Mouse (Mus musculus) heart, embryonic 14.5 days (tissue): ENCODE results near the gene Angel2. TPM values are rescaled to one million over a fixed set of nuclear protein-coding genes. Genes with fewer than 3 reads are reported as not detected.
A peak's percentile ranks its signal among the peaks of the same experiment; 100 is the strongest.

Experiments
- ATAC-seq: fragments of 200-750 bp; cut with Nextera tagmentation; 2 replicates; pipeline ENCODE4 v1.8.0; 2017; ENCODE audit warnings: low read depth, moderate TSS enrichment; ENCODE audit not compliant: insufficient number of reproducible peaks, insufficient read depth, low FRiP score
- H3K27ac ChIP-seq, 2 experiments: fragments of 200-500 bp in 1 of 2; fragments of 300-500 bp in 1 of 2; sonication (generic) in 1 of 2; replicated peaks in 1 of 2; 2 replicates each; pipeline ENCODE4 v1.5.1; 2012 to 2014; ENCODE audit warnings: low read depth in 2 of 2, low read length in 2 of 2, control low read depth in 1 of 2, mild to moderate bottlenecking in 1 of 2, mixed read lengths in 1 of 2; ENCODE audit not compliant: control insufficient read depth in 1 of 2, insufficient read depth in 1 of 2
- H3K27me3 ChIP-seq: fragments of 300-500 bp; sonication (generic); 2 replicates; pipeline ENCODE4 v1.6.1; 2014; ENCODE audit warnings: mild to moderate bottlenecking, low read length, control low read depth; ENCODE audit not compliant: control insufficient read depth, insufficient read depth
- H3K36me3 ChIP-seq: fragments of 300-500 bp; sonication (generic); 2 replicates; pipeline ENCODE4 v1.6.1; 2014; ENCODE audit warnings: mild to moderate bottlenecking, control low read depth, low read length, mixed read lengths; ENCODE audit not compliant: control insufficient read depth, insufficient read depth
- H3K4me1 ChIP-seq, 2 experiments: fragments of 200-500 bp in 1 of 2; fragments of 300-500 bp in 1 of 2; sonication (generic) in 1 of 2; 2 replicates each; pipeline ENCODE4 v1.6.1; 2012 to 2014; ENCODE audit warnings: low read length in 2 of 2, control low read depth in 1 of 2, mixed read lengths in 1 of 2; ENCODE audit not compliant: control insufficient read depth in 2 of 2, insufficient read depth in 2 of 2
- H3K4me2 ChIP-seq: fragments of 300-500 bp; sonication (generic); 2 replicates; pipeline ENCODE4 v1.6.1; 2014; ENCODE audit warnings: mild to moderate bottlenecking, low read length
- H3K4me3 ChIP-seq, 2 experiments: fragments of 200-500 bp in 1 of 2; fragments of 300-500 bp in 1 of 2; sonication (generic) in 1 of 2; 2 replicates each; pipeline ENCODE4 v1.5.1; 2012 to 2014; ENCODE audit warnings: low read length in 2 of 2, mild to moderate bottlenecking in 2 of 2, control low read depth in 1 of 2, low read depth in 1 of 2, moderate library complexity in 1 of 2; ENCODE audit not compliant: control insufficient read depth in 1 of 2, insufficient read depth in 1 of 2
- H3K9ac ChIP-seq: fragments of 300-500 bp; sonication (generic); 2 replicates; pipeline ENCODE4 v1.6.1; 2014; ENCODE audit warnings: mild to moderate bottlenecking, low read length
- H3K9me3 ChIP-seq: fragments of 300-500 bp; sonication (generic); 2 replicates; pipeline ENCODE4 v1.6.1; 2016; ENCODE audit warnings: low read length, control low read depth; ENCODE audit not compliant: control insufficient read depth
- WGBS: fragments of 180-500 bp; shearing (Covaris S2); extraction: QIAGEN DNeasy Blood & Tissue Kit; methylation state at CpG from one replicate; pipeline ENCODE4 v1.1.7; 2014; 5-methylcytosine and 5-hydroxymethylcytosine counted together
- polyA plus RNA-seq: library from polyadenylated mRNA; unstranded; fragments of >200 nt; fragmentation: Nextera tagmentation; extraction: Ambion mirVana; gene quantifications from 2 replicates; pipeline ENCODE4 v1.2.1, GENCODE M21; 2014

Gene Angel2
- polyA plus RNA-seq, 1 experiment from 2014 or later: 28.6 TPM

DNA sequence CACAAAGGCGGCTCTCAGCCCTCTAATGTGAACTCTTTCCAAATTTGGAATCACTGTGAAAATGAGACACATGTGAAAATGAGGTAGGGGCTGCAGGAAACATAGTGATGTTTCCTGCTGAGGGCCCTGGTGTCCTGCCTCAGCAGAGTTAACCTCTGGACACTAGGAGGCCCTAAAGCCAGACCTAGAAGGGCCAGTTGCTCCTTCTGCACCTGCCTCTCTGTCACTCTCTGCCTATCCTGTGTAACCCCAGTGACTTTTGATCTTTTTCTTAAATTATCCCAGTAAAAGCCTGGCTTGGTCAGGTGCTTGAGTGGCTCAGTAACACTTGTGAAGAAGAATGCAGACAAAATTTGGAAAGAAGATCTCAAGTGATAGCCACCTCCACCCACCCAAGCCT is 49.9 kb downstream of the Angel2 start:
- ATAC-seq: no peak
- Histone ChIP-seq H3K4me2 (no peak overlapping the region), H3K27me3 (no peaks in the 10 kb centered on the region), H3K4me3 (no peak overlapping the region), H3K36me3 (peaks cover 55% of the 10 kb centered on the region), H3K9ac (peak overlapping the region; percentile 36; the same call in 1 of the 2 replicates), H3K4me1 (peaks cover 32 to 55% of the 10 kb centered on the region in 2 experiments), H3K9me3 (no peaks in the 10 kb centered on the region), H3K27ac (peak overlapping the region; percentile 3 to 88; a peak in 2 of 4 replicates)
- WGBS: 44% methylated on average over 1 of the region's 1 CpGs

DNA sequence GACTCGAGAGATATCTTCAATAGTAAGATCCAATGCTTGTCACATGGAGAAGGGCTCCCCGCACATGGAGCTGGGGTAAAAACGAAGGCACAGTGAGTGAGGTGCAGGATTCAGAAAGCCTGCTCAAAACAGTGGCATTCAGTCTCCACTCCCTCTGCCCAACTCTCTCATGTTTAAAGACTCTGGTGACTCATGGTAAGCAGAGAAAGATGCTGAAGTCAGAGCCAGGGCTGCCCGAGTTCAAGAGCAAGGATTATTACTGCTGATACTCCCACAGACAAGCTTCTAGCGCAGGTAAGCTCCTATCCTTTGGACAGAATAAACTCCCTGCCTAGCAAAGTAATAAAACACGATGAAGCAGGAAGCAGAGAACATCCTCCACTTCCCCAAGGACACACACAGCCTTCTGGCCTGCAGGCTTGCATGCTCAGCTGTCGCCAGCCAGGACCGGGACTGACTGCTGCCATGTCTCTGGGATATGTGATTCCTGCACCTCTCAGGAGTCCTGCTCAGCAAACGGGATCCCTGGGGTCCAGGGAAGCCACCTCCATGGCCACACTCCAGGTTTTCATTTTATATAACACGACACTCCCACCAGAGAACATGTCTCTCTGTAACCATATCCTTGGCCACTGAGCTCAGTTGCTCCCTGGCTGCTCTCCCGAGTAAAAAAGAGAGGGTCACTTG is 52.1 kb downstream of the Angel2 start:
- peak overlapping the region; percentile 12 to 61; a peak in 2 of 4 replicates for H3K27ac ChIP-seq
- peaks cover 25 to 55% of the 10 kb centered on the region in 2 experiments for H3K4me1 ChIP-seq
- no peaks in the 10 kb centered on the region for H3K9me3 ChIP-seq
- peak overlapping the region; percentile 96 for H3K4me2 ChIP-seq
- ATAC-seq: no peak
- H3K9ac ChIP-seq: peak overlapping the region; percentile 96
- WGBS: 21% methylated on average over 11 of the region's 11 CpGs
- H3K36me3 ChIP-seq: peaks cover 34% of the 10 kb centered on the region
- peak overlapping the region; percentile 78 for H3K4me3 ChIP-seq
- no peaks in the 10 kb centered on the region for H3K27me3 ChIP-seq

DNA sequence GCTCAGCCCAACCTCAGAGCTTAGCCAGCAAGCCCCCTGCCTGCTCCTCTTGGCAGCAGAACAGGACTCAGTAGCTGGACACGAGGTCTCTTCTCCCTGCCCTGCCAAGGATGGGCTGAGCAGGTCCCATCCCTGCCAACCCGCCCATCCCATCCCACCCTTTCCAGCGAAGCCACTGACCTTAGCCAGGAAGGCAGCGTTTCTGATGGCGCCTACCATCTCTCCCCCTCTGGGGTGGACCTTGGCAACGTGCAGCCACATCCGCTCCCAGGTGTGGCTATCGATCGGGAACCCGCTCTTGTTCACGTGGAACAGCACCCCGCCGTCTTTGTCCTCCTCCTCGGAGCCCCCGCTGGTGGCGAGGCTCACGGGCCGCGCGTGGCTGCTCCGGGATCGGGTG is 53.1 kb downstream of the Angel2 start:
- Histone ChIP-seq H3K4me3 (peak overlapping the region; percentile 78), H3K36me3 (peaks cover 30% of the 10 kb centered on the region), H3K4me1 (peaks cover 19 to 45% of the 10 kb centered on the region in 2 experiments), H3K27ac (peak overlapping the region; percentile 88 to 93), H3K9ac (peak overlapping the region; percentile 96), H3K4me2 (peak overlapping the region; percentile 96), H3K27me3 (no peaks in the 10 kb centered on the region), H3K9me3 (no peaks in the 10 kb centered on the region)
- WGBS: 2% methylated on average over 22 of the region's 22 CpGs
- no peak for ATAC-seq

DNA sequence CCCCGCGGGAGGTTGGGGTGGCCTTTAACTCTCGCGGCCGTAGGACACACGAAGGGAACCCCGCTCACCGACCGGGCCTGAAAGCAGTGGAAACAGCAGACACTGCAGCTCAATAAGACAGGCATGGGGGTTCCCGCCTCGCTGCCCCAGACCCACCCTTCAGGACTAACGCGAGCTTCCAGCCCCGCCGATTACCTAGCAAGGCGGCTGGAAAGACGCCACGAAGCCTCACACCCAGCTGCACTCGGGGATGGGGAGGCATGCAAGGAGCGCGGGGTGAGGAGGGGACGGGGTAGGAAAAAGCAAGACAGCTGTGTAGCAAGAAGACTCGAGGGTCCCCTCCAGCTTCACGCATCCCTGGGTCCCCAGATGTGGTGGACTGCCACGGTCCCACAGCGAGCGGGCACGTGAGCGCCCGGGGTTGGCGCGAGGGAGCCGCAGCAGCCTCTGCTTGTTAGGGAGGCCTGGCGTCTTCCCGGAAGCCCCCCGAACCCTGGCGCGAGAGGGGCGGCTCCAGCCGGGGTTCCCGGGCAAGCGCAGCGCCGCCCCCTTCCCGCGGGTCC is 53.7 kb downstream of the Angel2 start:
- peaks cover 14 to 39% of the 10 kb centered on the region in 2 experiments; a peak in 3 of 4 replicates for H3K4me1 ChIP-seq
- H3K9ac ChIP-seq: peak overlapping the region; percentile 96
- no peaks in the 10 kb centered on the region for H3K9me3 ChIP-seq
- peak overlapping the region; percentile 96 for H3K4me2 ChIP-seq
- H3K4me3 ChIP-seq: peak overlapping the region; percentile 78
- WGBS: 1% methylated on average over 44 of the region's 46 CpGs
- ATAC-seq: peak; percentile 38
- H3K36me3 ChIP-seq: peaks cover 25% of the 10 kb centered on the region
- H3K27ac ChIP-seq: peak overlapping the region; percentile 88 to 93
- H3K27me3 ChIP-seq: no peaks in the 10 kb centered on the region

DNA sequence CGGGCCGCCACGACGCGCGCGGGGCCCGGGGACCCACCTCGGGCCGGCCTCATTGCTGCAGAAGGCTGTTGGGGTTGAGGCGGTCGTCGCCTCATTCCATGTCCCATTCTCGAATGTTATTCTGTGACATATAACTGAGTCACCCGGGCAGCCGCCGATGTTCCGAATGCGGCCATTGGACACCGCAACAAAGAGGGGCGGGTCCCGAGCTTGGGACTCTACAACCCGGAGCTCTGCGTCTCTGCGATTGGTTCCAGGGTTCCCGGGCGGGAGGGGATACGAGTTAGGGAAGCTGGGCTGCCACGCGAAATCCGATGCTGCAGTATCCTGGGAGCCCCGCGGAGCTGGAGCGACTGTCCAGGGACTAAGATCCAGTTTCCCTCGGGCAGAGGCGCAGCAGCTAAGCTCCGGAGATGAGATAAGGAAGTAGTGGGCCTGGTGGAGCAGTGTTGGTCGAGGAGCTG is 54.2 kb downstream of the Angel2 start, which contains the start of gene Vash2:
Gene Vash2 (minus strand): TSS at position 197 of the 464 bp plus-strand sequence.
- under 1% methylated on average over 34 of the region's 38 CpGs for WGBS
- peaks cover 14 to 37% of the 10 kb centered on the region in 2 experiments; a peak in 3 of 4 replicates for H3K4me1 ChIP-seq
- no peaks in the 10 kb centered on the region for H3K27me3 ChIP-seq
- peak; percentile 90 for ATAC-seq
- peak within 1 kb of the TSS; percentile 96 for H3K4me2 ChIP-seq
- peak within 1 kb of the TSS; percentile 88 to 93 for H3K27ac ChIP-seq
- peak within 1 kb of the TSS; percentile 96 for H3K9ac ChIP-seq
- H3K36me3 ChIP-seq: peaks cover 20% of the 10 kb centered on the region
- no peaks in the 10 kb centered on the region for H3K9me3 ChIP-seq
- peak within 1 kb of the TSS; percentile 78 for H3K4me3 ChIP-seq

DNA sequence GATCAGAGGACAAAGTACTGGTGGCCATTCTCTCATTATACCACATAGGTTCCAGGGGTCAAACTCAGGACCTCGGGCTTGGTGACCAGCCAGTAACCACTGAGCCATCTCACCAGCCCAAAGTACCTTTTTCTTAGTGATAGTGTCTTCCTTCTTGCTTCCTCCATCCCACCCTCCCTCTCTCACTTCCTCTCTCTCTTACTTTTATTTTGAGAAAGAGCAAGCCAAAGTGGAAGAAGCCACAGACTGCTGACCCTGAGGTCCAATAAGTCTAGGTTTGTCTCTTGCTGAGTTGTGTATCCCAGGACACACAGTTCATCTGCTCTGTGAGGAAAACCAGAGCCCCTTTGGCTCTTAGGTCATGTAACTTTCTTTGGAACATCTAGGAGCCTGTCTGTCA is 55.6 kb downstream of the Angel2 start:
- H3K4me3 ChIP-seq: no peak overlapping the region
- no peaks in the 10 kb centered on the region for H3K27me3 ChIP-seq
- peaks cover 6% of the 10 kb centered on the region for H3K36me3 ChIP-seq
- H3K4me2 ChIP-seq: no peak overlapping the region
- no peak for ATAC-seq
- H3K4me1 ChIP-seq: peaks cover 9 to 25% of the 10 kb centered on the region in 2 experiments; a peak in 3 of 4 replicates
- no peaks in the 10 kb centered on the region for H3K9me3 ChIP-seq
- H3K27ac ChIP-seq: no peak overlapping the region
- WGBS: 94% methylated on average over 1 of the region's 1 CpGs
- no peak overlapping the region for H3K9ac ChIP-seq

DNA sequence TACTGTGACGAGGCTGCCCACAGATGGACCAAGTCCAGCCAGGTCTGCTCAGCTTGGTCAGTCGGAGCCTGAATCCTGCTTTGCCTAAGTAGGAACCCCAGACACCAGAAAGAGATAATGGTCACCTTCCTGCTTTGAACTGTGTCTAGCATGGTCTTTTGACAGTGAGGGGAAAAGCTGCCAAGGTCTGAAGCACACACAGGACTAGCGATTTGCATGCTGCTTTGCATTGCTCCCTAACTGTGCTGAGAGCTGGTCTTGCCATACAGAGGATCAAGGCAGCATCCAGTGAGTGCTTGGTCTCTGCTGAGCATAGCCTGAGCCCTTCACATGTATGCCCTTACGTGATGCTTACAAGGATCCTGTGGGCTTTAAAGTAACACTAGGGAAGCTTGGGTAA is 56.5 kb downstream of the Angel2 start:
- Histone ChIP-seq H3K36me3 (no peaks in the 10 kb centered on the region), H3K27me3 (no peaks in the 10 kb centered on the region), H3K4me1 (peaks cover 9 to 16% of the 10 kb centered on the region in 2 experiments; a peak in 3 of 4 replicates), H3K4me2 (no peak overlapping the region), H3K9ac (no peak overlapping the region), H3K27ac (no peak overlapping the region), H3K4me3 (no peak overlapping the region), H3K9me3 (no peaks in the 10 kb centered on the region)
- WGBS: 72% methylated on average over 4 of the region's 4 CpGs
- no peak for ATAC-seq
